Mouse (Mus musculus): ENCODE results near the gene Cldn10. TPM values are rescaled to one million over a fixed set of nuclear protein-coding genes. Genes with fewer than 3 reads are reported as not detected.
A peak's percentile ranks its signal among the peaks of the same experiment; 100 is the strongest.

The Cldn10 gene
- polyA plus RNA-seq, 1 experiment from 2014 or later = 11.5 TPM

GRCm38 (mm10) chr14:118765951-118766350, 21.8 kb upstream of the Cldn10 start:
- H3K4me3 ChIP-seq (replicated peaks) = no peak overlapping the region
- no peaks in the 10 kb centered on the region for H3K4me1 ChIP-seq
- peaks cover 15% of the 10 kb centered on the region; the same call in 1 of the 2 replicates for H3K27me3 ChIP-seq
- WGBS = 65% methylated on average over 7 of the region's 7 CpGs
- H3K9me3 ChIP-seq (replicated peaks) = no peaks in the 10 kb centered on the region
- H3K9ac ChIP-seq = no peak overlapping the region
- no peak for ATAC-seq (ENCODE audit: insufficient number of reproducible peaks, low FRiP score, low TSS enrichment, low read depth)
- no peak overlapping the region for H3K27ac ChIP-seq (replicated peaks)
- H3K4me2 ChIP-seq (replicated peaks) = no peak overlapping the region
- no peaks in the 10 kb centered on the region for H3K36me3 ChIP-seq

GRCm38 (mm10) chr14:118766368-118766767, 21.3 kb upstream of the Cldn10 start:
- H3K9ac ChIP-seq = no peak overlapping the region
- no peak overlapping the region for H3K4me2 ChIP-seq (replicated peaks)
- no peak overlapping the region for H3K27ac ChIP-seq (replicated peaks)
- H3K9me3 ChIP-seq (replicated peaks) = no peaks in the 10 kb centered on the region
- H3K27me3 ChIP-seq = peaks cover 15% of the 10 kb centered on the region; the same call in 1 of the 2 replicates
- no peaks in the 10 kb centered on the region for H3K36me3 ChIP-seq
- 75% methylated on average over 5 of the region's 5 CpGs for WGBS
- H3K4me1 ChIP-seq = no peaks in the 10 kb centered on the region
- no peak overlapping the region for H3K4me3 ChIP-seq (replicated peaks)
- no peak for ATAC-seq (ENCODE audit: insufficient number of reproducible peaks, low FRiP score, low TSS enrichment, low read depth)

GRCm38 (mm10) chr14:118767673-118768353, 19.9 kb upstream of the Cldn10 start:
- H3K9me3 ChIP-seq (replicated peaks) = no peaks in the 10 kb centered on the region
- H3K27ac ChIP-seq (replicated peaks) = no peak overlapping the region
- no peak overlapping the region for H3K4me3 ChIP-seq (replicated peaks)
- 23% methylated on average over 14 of the region's 14 CpGs for WGBS
- ATAC-seq (ENCODE audit: insufficient number of reproducible peaks, low FRiP score, low TSS enrichment, low read depth) = peak; percentile 77
- no peaks in the 10 kb centered on the region for H3K36me3 ChIP-seq
- H3K9ac ChIP-seq = no peak overlapping the region
- no peak overlapping the region for H3K4me2 ChIP-seq (replicated peaks)
- no peaks in the 10 kb centered on the region for H3K4me1 ChIP-seq
- H3K27me3 ChIP-seq = peaks cover 15% of the 10 kb centered on the region; the same call in 1 of the 2 replicates

GRCm38 (mm10) chr14:118768354-118768713, 19.4 kb upstream of the Cldn10 start:
- no peak for ATAC-seq (ENCODE audit: insufficient number of reproducible peaks, low FRiP score, low TSS enrichment, low read depth)
- Histone ChIP-seq H3K27ac (replicated peaks) (no peak overlapping the region), H3K4me3 (replicated peaks) (no peak overlapping the region), H3K27me3 (peaks cover 15% of the 10 kb centered on the region; the same call in 1 of the 2 replicates), H3K9me3 (replicated peaks) (no peaks in the 10 kb centered on the region), H3K9ac (no peak overlapping the region), H3K36me3 (no peaks in the 10 kb centered on the region), H3K4me1 (no peaks in the 10 kb centered on the region), H3K4me2 (replicated peaks) (no peak overlapping the region)
- 54% methylated on average over 17 of the region's 17 CpGs for WGBS

GRCm38 (mm10) chr14:118773668-118774067, 14.0 kb upstream of the Cldn10 start:
- Histone ChIP-seq H3K27me3 (peaks cover 10% of the 10 kb centered on the region; the same call in 1 of the 2 replicates), H3K27ac (replicated peaks) (no peak overlapping the region), H3K9ac (no peak overlapping the region), H3K9me3 (replicated peaks) (no peaks in the 10 kb centered on the region), H3K4me2 (replicated peaks) (no peak overlapping the region), H3K4me3 (replicated peaks) (no peak overlapping the region), H3K4me1 (no peaks in the 10 kb centered on the region), H3K36me3 (no peaks in the 10 kb centered on the region)
- no peak for ATAC-seq (ENCODE audit: insufficient number of reproducible peaks, low FRiP score, low TSS enrichment, low read depth)
- WGBS = 90% methylated on average over 3 of the region's 3 CpGs

- Histone ChIP-seq H3K9ac (no peak overlapping the region), H3K9me3 (replicated peaks) (no peaks in the 10 kb centered on the region), H3K4me2 (replicated peaks) (no peak overlapping the region), H3K27ac (replicated peaks) (no peak overlapping the region), H3K27me3 (no peaks in the 10 kb centered on the region), H3K36me3 (no peaks in the 10 kb centered on the region), H3K4me1 (no peaks in the 10 kb centered on the region), H3K4me3 (replicated peaks) (no peak overlapping the region)
- 63% methylated on average over 12 of the region's 12 CpGs for WGBS
- ATAC-seq (ENCODE audit: insufficient number of reproducible peaks, low FRiP score, low TSS enrichment, low read depth) = no peak
Observed at GRCm38 (mm10) chr14:118774507-118775428, 12.9 kb upstream of the Cldn10 start.

- Histone ChIP-seq H3K9me3 (replicated peaks) (no peaks in the 10 kb centered on the region), H3K27ac (replicated peaks) (no peak overlapping the region), H3K4me1 (no peaks in the 10 kb centered on the region), H3K9ac (no peak overlapping the region), H3K36me3 (no peaks in the 10 kb centered on the region), H3K27me3 (no peaks in the 10 kb centered on the region), H3K4me2 (replicated peaks) (no peak overlapping the region), H3K4me3 (replicated peaks) (no peak overlapping the region)
- WGBS = 88% methylated on average over 1 of the region's 1 CpGs
- peak; percentile 63; the same call in 1 of the 2 replicates for ATAC-seq (ENCODE audit: insufficient number of reproducible peaks, low FRiP score, low TSS enrichment, low read depth)
Observed at GRCm38 (mm10) chr14:118775554-118775953, 12.2 kb upstream of the Cldn10 start.

GRCm38 (mm10) chr14:118776372-118776771, 11.3 kb upstream of the Cldn10 start:
- H3K4me2 ChIP-seq (replicated peaks) = no peak overlapping the region
- ATAC-seq (ENCODE audit: insufficient number of reproducible peaks, low FRiP score, low TSS enrichment, low read depth) = 0 out of 2 replicates have a peak, but pooled peaks have one; percentile 29
- WGBS = 70% methylated on average over 2 of the region's 2 CpGs
- H3K36me3 ChIP-seq = no peaks in the 10 kb centered on the region
- H3K9me3 ChIP-seq (replicated peaks) = no peaks in the 10 kb centered on the region
- no peaks in the 10 kb centered on the region for H3K27me3 ChIP-seq
- H3K4me1 ChIP-seq = no peaks in the 10 kb centered on the region
- H3K4me3 ChIP-seq (replicated peaks) = no peak overlapping the region
- no peak overlapping the region for H3K9ac ChIP-seq
- H3K27ac ChIP-seq (replicated peaks) = no peak overlapping the region

- Histone ChIP-seq H3K4me2 (replicated peaks) (no peak overlapping the region), H3K36me3 (no peaks in the 10 kb centered on the region), H3K4me1 (no peaks in the 10 kb centered on the region), H3K9me3 (replicated peaks) (no peaks in the 10 kb centered on the region), H3K27me3 (no peaks in the 10 kb centered on the region), H3K9ac (no peak overlapping the region), H3K27ac (replicated peaks) (no peak overlapping the region), H3K4me3 (replicated peaks) (no peak overlapping the region)
- ATAC-seq (ENCODE audit: insufficient number of reproducible peaks, low FRiP score, low TSS enrichment, low read depth) = no peak
- 86% methylated on average over 4 of the region's 4 CpGs for WGBS
Observed at GRCm38 (mm10) chr14:118777478-118777877, 10.2 kb upstream of the Cldn10 start.

GRCm38 (mm10) chr14:118781601-118782000, 6.1 kb upstream of the Cldn10 start:
- H3K4me2 ChIP-seq (replicated peaks) = no peak overlapping the region
- H3K4me1 ChIP-seq = peaks cover 3% of the 10 kb centered on the region; the same call in 1 of the 2 replicates
- no peak for ATAC-seq (ENCODE audit: insufficient number of reproducible peaks, low FRiP score, low TSS enrichment, low read depth)
- no peaks in the 10 kb centered on the region for H3K9me3 ChIP-seq (replicated peaks)
- no peaks in the 10 kb centered on the region for H3K27me3 ChIP-seq
- WGBS = 85% methylated on average over 7 of the region's 7 CpGs
- H3K27ac ChIP-seq (replicated peaks) = no peak overlapping the region
- H3K9ac ChIP-seq = no peak overlapping the region
- no peak overlapping the region for H3K4me3 ChIP-seq (replicated peaks)
- no peaks in the 10 kb centered on the region for H3K36me3 ChIP-seq

- H3K36me3 ChIP-seq = no peaks in the 10 kb centered on the region
- no peak overlapping the region for H3K4me3 ChIP-seq (replicated peaks)
- H3K9me3 ChIP-seq (replicated peaks) = no peaks in the 10 kb centered on the region
- peaks cover 3% of the 10 kb centered on the region; the same call in 1 of the 2 replicates for H3K4me1 ChIP-seq
- H3K4me2 ChIP-seq (replicated peaks) = no peak overlapping the region
- no peak overlapping the region for H3K9ac ChIP-seq
- no peak overlapping the region for H3K27ac ChIP-seq (replicated peaks)
- 64% methylated on average over 3 of the region's 3 CpGs for WGBS
- H3K27me3 ChIP-seq = no peaks in the 10 kb centered on the region
- no peak for ATAC-seq (ENCODE audit: insufficient number of reproducible peaks, low FRiP score, low TSS enrichment, low read depth)
Observed at GRCm38 (mm10) chr14:118782241-118782640, 5.5 kb upstream of the Cldn10 start.
